ENCODE assay signal across 7 mouse cellular contexts in genomic region chr16:22517431-22518384, GRCm38 (mm10).
DNase-seq lines count a peak whose midpoint lies in the region; ATAC-seq lines count a peak whose summit lies in the region.

No protein-coding gene starts in this region.

- WGBS in intestine, embryonic 15.5 days: 15% methylated on average over 20 of the region's 20 CpGs
- 13% methylated on average over 20 of the region's 20 CpGs for WGBS in midbrain, embryonic 11.5 days

- intact Hi-C loops in left cerebral cortex, postnatal 14 days (cut with DNase I): no loop called here

- H3K9ac ChIP-seq in intestine, embryonic 15.5 days: no peak overlapping the region
- no peak overlapping the region for H3K9ac ChIP-seq in midbrain, embryonic 11.5 days (ENCODE audit: low read length)

- ATAC-seq in intestine, embryonic 15.5 days: peak; percentile 83
- ATAC-seq in midbrain, embryonic 11.5 days (ENCODE audit: low FRiP score): 0 out of 2 replicates have a peak, but pooled peaks have one; percentile 40

- H3K9me3 ChIP-seq in intestine, embryonic 15.5 days: no peaks in the 10 kb centered on the region
- H3K9me3 ChIP-seq in midbrain, embryonic 11.5 days (ENCODE audit: control insufficient read depth, low read length): no peaks in the 10 kb centered on the region

- peaks cover 14% of the 10 kb centered on the region for H3K4me1 ChIP-seq in intestine, embryonic 15.5 days (replicated peaks)
- peaks cover 6% of the 10 kb centered on the region for H3K4me1 ChIP-seq in midbrain, embryonic 11.5 days (ENCODE audit: control insufficient read depth, insufficient read depth, low read length)

- no peak overlapping the region for H3K4me3 ChIP-seq in intestine, embryonic 15.5 days (replicated peaks)
- no peak overlapping the region for H3K4me3 ChIP-seq in midbrain, embryonic 11.5 days (ENCODE audit: low read depth, low read length)

- H3K27me3 ChIP-seq in intestine, embryonic 15.5 days (replicated peaks): no peaks in the 10 kb centered on the region
- H3K27me3 ChIP-seq in midbrain, embryonic 11.5 days (ENCODE audit: control insufficient read depth, insufficient read depth, low read length): no peaks in the 10 kb centered on the region

- peak overlapping the region; percentile 20 for H3K4me2 ChIP-seq in intestine, embryonic 15.5 days (replicated peaks)
- H3K4me2 ChIP-seq in midbrain, embryonic 11.5 days: no peak overlapping the region

- peak; percentile 80 for DNase-seq in adrenal gland, adult 2 months
- DNase-seq in embryo, embryonic 10.5 days (ENCODE audit: low spot score): peak; percentile 18
- peak; percentile 98 for DNase-seq in heart, adult 11 months
- DNase-seq in left cerebral cortex, postnatal 14 days (ENCODE audit: low spot score in 2 of 2): peak; percentile 73 to 85
- DNase-seq in midbrain, embryonic 11.5 days (ENCODE audit: low spot score, missing footprints): peak; percentile 75
- peak; percentile 23 to 47 for DNase-seq in spleen, postnatal 36 days (ENCODE audit: low spot score in 2 of 2)

- no peaks in the 10 kb centered on the region for H3K36me3 ChIP-seq in intestine, embryonic 15.5 days
- no peaks in the 10 kb centered on the region for H3K36me3 ChIP-seq in midbrain, embryonic 11.5 days (ENCODE audit: control insufficient read depth, insufficient read depth, low read length)

- H3K27ac ChIP-seq in intestine, embryonic 15.5 days: peak overlapping the region; percentile 2; the same call in 1 of the 2 replicates
- no peak overlapping the region for H3K27ac ChIP-seq in midbrain, embryonic 11.5 days (ENCODE audit: low read depth, low read length)

Comparison
In these comparisons a context has a peak if more than half of its experiments do, and no peak if none do; other contexts are left out.
1. DNase-seq: peak in every context shown above with its lines; median percentile 98 in heart, adult 11 months; 80 in adrenal gland, adult 2 months; 79 in left cerebral cortex, postnatal 14 days; 75 in midbrain, embryonic 11.5 days; 35 in spleen, postnatal 36 days; 18 in embryo, embryonic 10.5 days.